Mouse (Mus musculus) hindbrain, embryonic 14.5 days (tissue): Measurements from ENCODE around the gene 1700029F12Rik. TPM values are rescaled to one million over a fixed set of nuclear protein-coding genes. Genes with fewer than 3 reads are reported as not detected.

Experiments used
- ATAC-seq: fragments of 200-750 bp; cut with Nextera tagmentation; 2 replicates; pipeline ENCODE4 v1.8.0; 2017; ENCODE audit warnings: moderate number of reproducible peaks, mild to moderate bottlenecking, moderate TSS enrichment, moderate library complexity; ENCODE audit not compliant: low FRiP score
- DNase-seq: peaks from one replicate; pipeline ENCODE4 v3.0.0-alpha.2; 2015; ENCODE audit warnings: low spot score
- H3K27ac ChIP-seq: fragments of 300-500 bp; sonication (generic); 2 replicates; pipeline ENCODE4 v1.5.1; 2014; ENCODE audit warnings: mild to moderate bottlenecking, moderate library complexity
- H3K27me3 ChIP-seq: fragments of 300-500 bp; sonication (generic); 2 replicates; pipeline ENCODE4 v1.6.1; 2014; ENCODE audit warnings: mild to moderate bottlenecking, low read length, mixed read lengths; ENCODE audit not compliant: control insufficient read depth, insufficient read depth
- H3K36me3 ChIP-seq: fragments of 300-500 bp; sonication (generic); replicated peaks from 2 replicates; pipeline ENCODE4 v1.6.1; 2014; ENCODE audit not compliant: control insufficient read depth, insufficient read depth
- H3K4me1 ChIP-seq: fragments of 300-500 bp; sonication (generic); replicated peaks from 2 replicates; pipeline ENCODE4 v1.6.1; 2014; ENCODE audit warnings: antibody characterized with exemption, low read length, mixed read lengths; ENCODE audit not compliant: control insufficient read depth, insufficient read depth
- H3K4me2 ChIP-seq: fragments of 300-500 bp; sonication (generic); replicated peaks from 2 replicates; pipeline ENCODE4 v1.6.1; 2014; ENCODE audit warnings: mild to moderate bottlenecking, moderate library complexity
- H3K4me3 ChIP-seq: fragments of 300-500 bp; sonication (generic); replicated peaks from 2 replicates; pipeline ENCODE4 v1.5.1; 2014; ENCODE audit warnings: mild to moderate bottlenecking, low read length
- H3K9ac ChIP-seq: fragments of 300-500 bp; sonication (generic); 2 replicates; pipeline ENCODE4 v1.6.1; 2014
- H3K9me3 ChIP-seq: fragments of 300-500 bp; sonication (generic); 2 replicates; pipeline ENCODE4 v1.6.1; 2016; ENCODE audit warnings: low read length; ENCODE audit not compliant: control insufficient read depth
- WGBS: fragments of 180-500 bp; shearing (Covaris S2); extraction: QIAGEN DNeasy Blood & Tissue Kit; methylation state at CpG from one replicate; pipeline ENCODE4 v1.1.7; 2014; 5-methylcytosine and 5-hydroxymethylcytosine counted together
- polyA plus RNA-seq: library from polyadenylated mRNA; unstranded; fragments of >200 nt; fragmentation: Nextera tagmentation; extraction: Ambion mirVana; gene quantifications from 2 replicates; pipeline ENCODE4 v1.2.1, GENCODE M21; 2014

The 1700029F12Rik gene
- polyA plus RNA-seq, 1 experiment from 2014 or later: not detected

- 79% methylated on average over 5 of the region's 5 CpGs for WGBS
- Histone ChIP-seq H3K9me3 (no peaks in the 10 kb centered on the region), H3K27ac (no peak overlapping the region), H3K27me3 (no peaks in the 10 kb centered on the region), H3K9ac (no peak overlapping the region), H3K4me3 (no peak overlapping the region), H3K4me1 (no peaks in the 10 kb centered on the region; the same call in 1 of the 2 replicates), H3K4me2 (no peak overlapping the region), H3K36me3 (no peaks in the 10 kb centered on the region)
- ATAC-seq: no peak
- DNase-seq: no peak
These were observed 49.5 kb downstream of the 1700029F12Rik start for GRCm38 (mm10) chr13:96984688-96985087.

DNA sequence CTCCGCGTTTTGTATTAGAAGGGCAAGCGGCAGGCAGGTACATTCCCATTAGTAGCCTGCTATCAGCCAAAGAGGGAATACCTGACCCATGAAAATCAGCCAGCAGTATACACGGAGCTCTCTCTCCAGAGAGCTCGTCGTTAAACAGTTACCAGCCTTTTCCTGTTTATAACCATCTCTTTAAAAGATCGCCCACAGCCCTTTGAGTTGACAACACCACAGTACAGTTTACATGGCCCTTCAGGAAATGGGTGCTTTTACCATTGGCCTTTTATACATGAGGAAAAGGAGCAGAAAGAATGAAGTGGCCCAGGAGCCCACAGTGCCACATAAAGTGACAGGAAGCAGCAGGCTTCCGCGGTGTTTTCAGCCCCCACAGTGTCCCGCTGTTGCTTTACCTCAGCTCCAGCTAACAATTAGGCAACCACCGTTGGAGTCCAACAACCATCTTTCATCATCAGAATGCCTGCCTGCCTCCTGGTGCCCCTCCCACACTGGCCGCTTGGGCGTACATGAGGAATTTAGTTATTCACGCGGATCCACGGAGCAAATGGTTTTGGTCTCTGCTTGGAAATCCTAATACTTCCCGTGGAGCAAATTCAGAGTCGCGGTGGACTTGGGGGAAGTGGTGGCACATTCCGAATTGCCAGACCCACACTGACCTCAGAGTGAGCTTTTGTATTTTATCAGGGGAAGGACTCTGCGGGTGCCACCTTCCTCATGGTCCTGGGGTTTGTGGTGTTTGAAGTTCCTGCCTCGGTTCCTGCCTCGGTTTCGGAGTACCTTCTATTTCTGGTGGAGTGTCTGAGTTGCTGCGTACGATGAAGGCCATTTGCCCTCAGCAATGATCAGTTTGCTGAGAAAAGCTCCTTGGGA, 50.7 kb downstream of the 1700029F12Rik start:
- ATAC-seq (no peak), DNase-seq (no peak)
- H3K27me3 ChIP-seq: no peaks in the 10 kb centered on the region
- H3K4me1 ChIP-seq: no peaks in the 10 kb centered on the region; the same call in 1 of the 2 replicates
- no peak overlapping the region for H3K4me3 ChIP-seq
- no peaks in the 10 kb centered on the region for H3K36me3 ChIP-seq
- H3K4me2 ChIP-seq: no peak overlapping the region
- WGBS: 55% methylated on average over 26 of the region's 26 CpGs
- H3K9me3 ChIP-seq: no peaks in the 10 kb centered on the region
- no peak overlapping the region for H3K9ac ChIP-seq
- no peak overlapping the region for H3K27ac ChIP-seq

- Histone ChIP-seq H3K27ac (no peak overlapping the region), H3K27me3 (no peaks in the 10 kb centered on the region), H3K4me3 (no peak overlapping the region), H3K9me3 (no peaks in the 10 kb centered on the region), H3K4me2 (no peak overlapping the region), H3K4me1 (no peaks in the 10 kb centered on the region; the same call in 1 of the 2 replicates), H3K9ac (no peak overlapping the region), H3K36me3 (no peaks in the 10 kb centered on the region)
- ATAC-seq (no peak), DNase-seq (no peak)
These were observed 53.6 kb downstream of the 1700029F12Rik start for GRCm38 (mm10) chr13:96980561-96980960.

DNA sequence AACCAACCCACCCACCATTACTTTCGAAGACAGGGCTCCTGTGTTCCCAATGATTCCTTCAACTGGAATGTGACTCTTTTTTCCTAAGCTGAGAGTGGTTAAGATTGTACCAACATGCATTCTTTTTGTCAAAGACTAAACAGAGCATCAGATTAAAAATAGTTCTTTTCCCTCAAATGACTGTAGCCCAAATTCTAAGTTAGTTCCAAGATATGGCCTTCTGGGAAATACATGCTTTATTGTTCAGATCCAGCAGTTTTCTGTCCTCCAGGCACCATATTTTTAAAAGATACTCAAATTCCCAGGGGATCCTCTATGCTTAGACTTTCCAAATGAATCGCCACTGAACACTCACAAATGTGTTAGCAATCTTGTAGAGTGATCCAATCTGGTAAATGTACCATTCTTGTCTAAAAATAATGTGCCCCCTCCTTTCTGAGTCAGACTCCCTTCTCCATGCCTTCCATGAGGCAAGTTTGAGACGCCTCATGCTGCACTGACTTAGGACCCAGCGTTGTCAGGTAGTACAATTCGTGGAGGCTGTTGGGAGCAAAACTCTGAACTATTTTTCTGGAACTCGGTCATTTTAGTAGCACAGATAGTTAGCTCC, 57.1 kb downstream of the 1700029F12Rik start:
- 91% methylated on average over 6 of the region's 6 CpGs for WGBS
- no peak overlapping the region for H3K4me2 ChIP-seq
- no peaks in the 10 kb centered on the region for H3K9me3 ChIP-seq
- H3K27me3 ChIP-seq: no peaks in the 10 kb centered on the region
- DNase-seq: no peak
- H3K9ac ChIP-seq: no peak overlapping the region
- H3K4me1 ChIP-seq: no peaks in the 10 kb centered on the region
- H3K36me3 ChIP-seq: no peaks in the 10 kb centered on the region
- no peak overlapping the region for H3K27ac ChIP-seq
- H3K4me3 ChIP-seq: no peak overlapping the region
- no peak for ATAC-seq

GRCm38 (mm10) chr13:96973318-96973717, 60.8 kb downstream of the 1700029F12Rik start:
- Histone ChIP-seq H3K27ac (no peak overlapping the region), H3K9ac (no peak overlapping the region), H3K9me3 (no peaks in the 10 kb centered on the region), H3K36me3 (no peaks in the 10 kb centered on the region), H3K4me1 (no peaks in the 10 kb centered on the region), H3K4me3 (no peak overlapping the region), H3K27me3 (no peaks in the 10 kb centered on the region), H3K4me2 (no peak overlapping the region)
- 92% methylated on average over 4 of the region's 4 CpGs for WGBS
- ATAC-seq (no peak), DNase-seq (no peak)

Other genes starting within 250 kb of the 1700029F12Rik start
- 0.04 and 0.08 TPM in 2 replicates for gene Gcnt4, start 109.7 kb downstream of the 1700029F12Rik start, polyA plus RNA-seq
- 38.3 and 46.3 TPM in 2 replicates for gene Fam169a, start 32.9 kb upstream of the 1700029F12Rik start, polyA plus RNA-seq
- gene Gm6169, start 64.9 kb upstream of the 1700029F12Rik start, polyA plus RNA-seq: 0.60 and 1.2 TPM in 2 replicates
- 30.3 and 33.5 TPM in 2 replicates for gene Gfm2, start 103.6 kb upstream of the 1700029F12Rik start, polyA plus RNA-seq
- gene Nsa2, start 103.6 kb upstream of the 1700029F12Rik start, polyA plus RNA-seq: 40.1 and 44.4 TPM in 2 replicates
- 45.3 and 50.7 TPM in 2 replicates for gene Hexb, start 164.0 kb upstream of the 1700029F12Rik start, polyA plus RNA-seq
- 80.5 and 82.4 TPM in 2 replicates for gene Enc1, start 206.7 kb upstream of the 1700029F12Rik start, polyA plus RNA-seq